Mouse (Mus musculus) megakaryocyte, adult 5-6 weeks (primary cell): ENCODE data around the gene Mbd4. TPM values are rescaled to one million over a fixed set of nuclear protein-coding genes. Genes with fewer than 3 reads are reported as not detected.
A peak's percentile ranks its signal among the peaks of the same experiment; 100 is the strongest.
"Not testable (repeated sequence)": the region's sequence is repeated elsewhere in the genome, so short reads cannot be mapped to it uniquely, and the experiment has no call there.

Experiments used
- ATAC-seq: 2 replicates; pipeline ENCODE4 v1.8.0; 2016; ENCODE audit warnings: mild to moderate bottlenecking, inconsistent platforms; ENCODE audit not compliant: poor library complexity, severe bottlenecking
- total RNA-seq, 2 experiments: library from RNA; stranded (forward) in 1 of 2; stranded (reverse) in 1 of 2; fragments of 153-499, 151-499 nt in 1 of 2; fragments of 221-1000, 200-1000 nt in 1 of 2; gene quantifications; 2 replicates each; pipeline versions ENCODE4 v1.2.3 to v1.2.4; 2015 to 2017

Mbd4 gene
- total RNA-seq (2015) (9.1 and 10.9 TPM in 2 replicates), total RNA-seq (2017) (19.9 and 21.3 TPM in 2 replicates)

DNA sequence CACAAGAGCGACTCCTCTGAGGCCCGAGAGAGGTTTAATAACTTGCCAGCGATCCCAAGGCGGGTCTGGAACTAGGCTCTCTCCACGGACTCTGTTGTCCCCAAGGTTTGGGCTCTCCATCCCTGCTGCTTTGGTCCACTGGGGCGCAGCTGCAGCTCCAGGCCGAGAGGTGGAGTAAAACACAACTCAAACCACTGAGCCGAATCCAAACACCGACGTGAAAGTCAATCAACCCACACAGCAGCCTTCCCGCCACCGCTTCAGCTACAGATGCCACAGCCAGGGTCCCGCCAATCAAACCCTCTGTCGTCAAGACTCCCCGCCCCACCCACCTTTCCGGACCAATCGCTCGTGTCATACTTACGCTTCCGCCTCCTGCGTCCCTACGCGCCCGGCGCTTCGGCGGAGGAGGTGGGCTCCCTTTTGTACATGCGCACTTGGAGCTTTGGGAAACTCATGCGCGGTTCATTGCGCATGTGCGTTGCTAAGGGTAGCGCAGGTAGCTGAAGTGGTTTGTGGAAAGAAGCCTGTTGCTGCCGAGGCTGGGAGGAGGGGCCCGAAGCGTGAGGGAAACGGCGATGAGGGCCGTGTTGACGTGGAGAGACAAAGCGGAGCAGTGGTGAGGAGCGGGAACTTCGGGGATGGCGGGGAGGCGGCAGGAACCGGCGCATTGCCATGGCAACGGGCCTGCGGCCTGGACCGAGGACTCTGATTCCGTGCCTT is at the start of gene Mbd4, which contains the start of gene Ift122:
Gene Mbd4, minus strand, starts transcription at position 281 of the 723 bp plus-strand sequence.
Gene Ift122, plus strand, starts transcription at position 380 of the 723 bp plus-strand sequence.
- ATAC-seq: peak; percentile 99

GRCm38 (mm10) chr6:115902545-115902944 is 49.4 kb upstream of the Mbd4 start:
- no peak for ATAC-seq

- ATAC-seq: no peak
Measured at GRCm38 (mm10) chr6:115901489-115901931, 48.3 kb upstream of the Mbd4 start.

DNA sequence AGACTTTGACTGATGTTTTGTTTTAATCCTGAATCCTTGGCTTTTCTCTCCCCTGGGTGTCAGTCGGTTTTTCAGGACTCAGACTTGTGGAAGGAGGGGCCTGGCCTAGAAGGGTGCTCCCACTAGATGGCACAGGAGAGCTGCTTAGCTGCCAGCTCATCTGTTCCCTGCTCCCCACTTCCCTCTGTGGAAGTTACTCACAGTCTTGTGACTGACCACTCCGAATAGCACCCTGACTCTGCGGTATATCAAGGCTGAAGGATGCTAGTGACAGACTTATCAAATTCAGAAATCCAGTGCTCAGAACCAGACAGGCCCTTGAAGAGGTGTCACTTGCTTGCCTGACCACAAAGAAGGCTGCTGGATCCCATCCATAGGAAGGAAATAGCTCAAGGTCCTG is 47.9 kb upstream of the Mbd4 start:
- ATAC-seq: peak; percentile 93

- no peak for ATAC-seq
Measured at GRCm38 (mm10) chr6:115897926-115898520, 44.9 kb upstream of the Mbd4 start.

DNA sequence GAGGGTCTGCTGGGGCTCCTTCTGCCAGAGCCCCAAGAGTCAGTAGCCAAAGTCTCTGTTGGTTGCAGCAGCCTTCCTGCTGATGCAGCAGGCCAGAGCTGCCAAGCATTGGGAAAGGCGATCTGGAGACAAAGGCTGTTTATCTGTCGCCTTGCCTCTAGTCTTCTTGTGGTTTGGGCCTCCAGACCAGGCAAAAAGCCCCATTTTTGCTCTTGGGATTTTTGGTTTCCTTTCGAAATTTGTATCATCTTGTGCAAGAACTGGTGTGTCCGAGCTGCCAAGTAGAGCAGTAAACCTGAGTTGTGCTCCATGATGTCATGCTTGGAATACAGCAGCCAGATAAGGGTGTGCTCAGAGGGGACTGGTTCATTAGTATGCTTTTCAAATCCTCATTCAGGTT is 43.9 kb upstream of the Mbd4 start:
- ATAC-seq: peak; percentile 30

GRCm38 (mm10) chr6:115896346-115896745 is 43.2 kb upstream of the Mbd4 start:
- no peak for ATAC-seq

DNA sequence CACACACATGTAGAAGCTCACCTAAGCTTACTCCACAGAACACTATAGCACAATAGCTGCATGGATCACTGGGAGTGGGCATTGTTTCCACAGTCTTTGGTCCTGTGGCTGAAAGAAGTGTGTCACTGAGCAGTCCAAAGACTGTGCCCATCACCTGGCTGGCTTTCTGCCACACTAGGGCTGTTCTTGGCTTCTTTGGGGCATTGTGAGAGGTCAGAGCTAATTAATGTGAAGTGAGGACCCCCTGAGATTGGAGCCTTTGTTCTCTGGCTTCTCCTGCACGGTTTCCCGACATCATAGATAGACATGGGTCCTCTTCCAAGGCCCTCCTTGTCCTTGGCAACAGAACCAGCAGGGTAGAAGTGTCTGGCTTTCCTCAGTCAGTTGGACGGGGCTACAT is 39.2 kb upstream of the Mbd4 start:
- no peak for ATAC-seq

DNA sequence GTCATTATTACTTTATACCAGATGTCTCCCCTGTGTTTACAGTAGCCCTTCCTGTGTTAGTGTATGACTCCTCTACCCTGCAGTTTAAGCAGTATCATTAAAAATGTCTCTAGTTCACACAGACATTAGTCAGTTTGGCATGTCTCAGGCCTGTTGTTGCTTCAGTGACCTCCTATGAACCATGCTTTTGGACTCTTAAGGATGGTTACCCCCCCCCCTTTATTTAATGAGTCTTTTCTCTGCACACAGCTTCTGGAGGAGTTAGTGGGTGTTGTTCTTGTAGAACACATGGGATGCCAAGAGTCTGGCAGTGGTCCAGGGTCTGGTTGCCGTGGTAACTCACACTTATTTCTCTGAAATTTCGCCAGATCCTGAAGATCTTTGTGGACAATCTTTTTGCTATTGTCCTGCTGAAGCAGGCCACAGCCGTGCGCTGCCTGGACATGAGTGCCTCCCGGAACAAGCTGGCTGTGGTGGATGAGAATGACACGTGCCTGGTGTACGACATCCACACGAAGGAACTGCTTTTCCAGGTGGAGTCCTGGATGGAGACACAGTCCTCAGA is 38.4 kb upstream of the Mbd4 start:
- no peak for ATAC-seq

DNA sequence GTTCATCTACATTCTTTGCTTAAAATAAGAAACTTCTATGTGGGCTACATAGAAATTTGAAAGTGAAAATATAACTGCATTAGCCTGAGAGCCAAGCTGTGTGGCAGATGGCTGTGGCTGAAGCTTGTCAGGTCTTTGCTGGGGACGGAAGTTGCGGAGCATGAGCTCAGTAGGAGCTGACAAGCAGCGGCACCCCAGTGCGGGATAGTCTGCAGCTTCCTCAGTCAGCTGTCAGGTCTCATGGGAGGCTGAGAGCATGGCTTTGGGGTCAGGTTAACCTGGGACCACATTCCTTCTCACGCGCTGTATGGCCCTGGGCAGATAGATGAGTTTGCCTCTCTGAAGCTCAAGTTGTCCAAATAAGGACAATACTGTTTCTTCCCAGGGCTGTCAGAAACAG is 37.9 kb upstream of the Mbd4 start:
- ATAC-seq: no peak

- ATAC-seq: no peak
Measured at GRCm38 (mm10) chr6:115890601-115891000, 37.4 kb upstream of the Mbd4 start.

- ATAC-seq: peak; percentile 61
Measured at GRCm38 (mm10) chr6:115888296-115888695, 35.1 kb upstream of the Mbd4 start.

DNA sequence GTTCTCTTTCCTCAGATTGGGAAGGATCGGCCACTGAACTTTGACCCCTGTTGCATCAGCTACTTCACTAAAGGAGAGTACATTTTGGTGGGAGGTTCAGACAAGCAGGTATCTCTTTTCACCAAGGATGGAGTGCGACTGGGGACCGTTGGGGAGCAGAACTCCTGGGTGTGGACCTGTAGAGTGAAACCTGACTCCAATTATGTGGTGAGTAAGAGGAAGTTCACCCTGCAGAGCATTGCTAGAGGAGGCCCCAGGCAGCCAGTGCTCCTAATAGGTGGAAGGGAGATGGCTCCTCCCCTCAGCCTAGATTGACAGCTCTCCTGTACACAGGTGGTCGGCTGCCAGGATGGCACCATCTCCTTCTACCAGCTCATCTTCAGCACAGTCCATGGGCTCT is 33.7 kb upstream of the Mbd4 start:
- ATAC-seq: peak; percentile 95

DNA sequence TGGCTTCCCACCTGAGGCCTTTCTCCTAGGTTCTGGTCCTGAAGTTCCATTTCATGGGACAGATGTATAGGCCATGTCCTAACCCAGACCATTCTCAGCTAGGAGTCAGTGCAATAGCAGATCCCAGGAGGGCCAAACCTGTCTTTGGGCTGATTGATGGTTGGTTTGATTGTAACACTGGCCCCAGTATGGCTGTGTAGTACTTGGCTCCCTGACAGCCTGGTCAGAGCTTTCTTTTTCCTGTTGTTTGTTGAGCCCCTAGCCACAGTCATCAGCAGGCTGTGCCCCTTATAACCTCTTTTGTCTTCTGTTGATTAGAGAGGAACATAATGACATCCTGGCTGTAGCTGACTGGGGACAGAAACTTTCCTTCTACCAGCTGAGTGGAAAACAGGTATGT is 30.8 kb upstream of the Mbd4 start:
- ATAC-seq: no peak

DNA sequence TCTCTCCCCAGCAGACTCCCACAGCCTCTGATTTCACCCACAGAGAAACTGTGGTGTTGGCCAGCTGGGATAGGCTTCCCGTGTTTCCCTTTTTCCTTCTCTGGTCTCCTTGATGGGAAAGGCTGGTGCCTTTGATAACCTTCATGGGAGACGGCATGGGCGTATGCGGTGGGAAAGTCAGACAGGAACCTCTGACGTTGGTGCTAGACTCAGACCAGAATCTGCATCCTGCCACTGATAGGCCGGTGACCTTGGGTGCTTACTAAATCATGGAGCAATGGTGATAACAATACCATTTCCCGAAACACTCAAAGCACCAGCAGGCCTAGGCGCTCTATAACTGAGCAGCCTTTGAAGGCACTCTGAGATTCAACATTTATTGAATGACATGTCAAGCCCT is 27.6 kb upstream of the Mbd4 start:
- no peak for ATAC-seq

DNA sequence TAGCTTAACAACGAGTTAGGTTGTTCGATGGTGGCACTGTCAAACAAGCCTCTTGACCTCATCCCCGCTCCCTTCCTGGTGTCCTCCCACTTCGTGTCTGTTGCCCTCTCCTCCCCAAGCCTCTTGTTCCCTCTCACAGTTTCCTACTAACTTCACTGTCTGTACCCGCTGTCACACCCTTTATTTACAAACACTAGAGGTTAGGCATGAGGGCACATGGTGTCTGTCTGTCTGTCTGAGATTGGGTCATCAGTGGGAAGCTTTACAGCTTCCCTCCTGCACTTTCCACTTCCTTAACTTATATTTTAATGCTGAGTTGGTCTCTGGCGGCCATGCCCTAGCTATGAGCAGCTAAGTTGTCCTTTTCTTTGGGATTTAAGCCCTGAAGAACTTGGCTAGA is 26.6 kb upstream of the Mbd4 start:
- peak; percentile 79 for ATAC-seq

DNA sequence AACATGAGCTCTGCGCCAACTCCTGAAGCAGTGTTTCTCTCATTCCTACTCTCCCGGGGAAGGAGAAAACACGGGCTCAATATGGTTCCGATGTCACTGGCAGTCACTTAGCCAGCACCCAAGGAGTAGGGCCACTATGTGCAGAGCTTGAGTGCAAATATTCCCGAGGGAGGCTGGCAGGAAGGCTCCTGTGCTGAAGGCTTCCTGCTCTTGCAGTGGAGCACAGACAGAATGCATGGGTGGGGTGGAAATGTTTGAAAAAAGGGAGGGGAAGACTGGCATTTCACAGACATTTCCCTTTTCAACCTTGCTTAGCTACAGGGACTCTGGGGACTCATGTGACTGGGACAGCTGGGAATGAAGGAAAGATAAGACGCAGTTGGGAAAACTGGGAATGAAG is 25.5 kb upstream of the Mbd4 start:
- no peak for ATAC-seq

- no peak for ATAC-seq
Measured at GRCm38 (mm10) chr6:115877239-115877638, 24.1 kb upstream of the Mbd4 start.

- ATAC-seq: not testable (repeated sequence)
Measured at GRCm38 (mm10) chr6:115871318-115871717, 18.1 kb upstream of the Mbd4 start.

DNA sequence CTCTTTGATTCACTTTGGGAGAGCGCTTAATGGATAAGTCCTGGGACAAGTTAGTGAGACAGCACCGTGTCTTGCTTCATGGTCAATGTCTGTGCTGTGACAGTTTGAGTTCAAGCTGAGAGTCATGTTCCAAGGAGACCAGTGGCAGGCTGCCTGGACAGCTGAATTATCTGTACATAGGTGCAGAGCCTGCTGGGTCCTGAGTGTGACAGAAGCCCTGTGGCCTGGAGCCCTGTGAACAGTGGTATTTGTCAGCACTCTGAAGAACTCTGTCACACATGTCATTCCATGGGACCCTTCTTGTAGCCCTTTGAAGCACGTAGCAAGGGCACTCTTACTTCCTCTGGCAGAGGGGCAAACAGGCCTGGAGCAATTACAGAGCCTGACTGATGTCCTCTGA is 14.0 kb upstream of the Mbd4 start:
- ATAC-seq: not testable (repeated sequence)

- ATAC-seq: no peak
Measured at GRCm38 (mm10) chr6:115865246-115865645, 12.1 kb upstream of the Mbd4 start.

DNA sequence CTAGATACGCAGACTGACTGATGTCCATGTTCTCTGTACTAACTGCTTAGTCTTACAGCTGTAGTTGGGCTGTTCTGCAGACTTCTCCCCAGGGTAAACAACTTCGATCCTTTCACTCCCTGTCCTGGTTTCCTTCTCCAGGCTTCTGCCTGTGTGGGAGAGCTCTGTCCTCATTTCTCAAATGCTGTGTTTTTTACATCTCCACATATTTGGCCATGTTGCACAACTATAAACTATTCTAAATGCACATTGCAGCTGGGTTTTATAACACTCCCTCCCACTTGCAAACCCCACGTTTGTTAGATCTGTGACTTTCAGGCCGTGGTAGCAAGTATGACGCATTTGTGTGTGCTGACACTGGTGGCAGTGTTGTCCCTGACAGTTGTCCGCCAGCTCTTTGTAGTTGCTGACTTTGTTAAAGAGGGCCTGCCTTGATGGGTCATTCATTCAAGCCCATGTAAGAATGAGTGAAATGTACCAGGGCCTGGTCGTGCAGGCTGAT is 10.2 kb upstream of the Mbd4 start:
- no peak for ATAC-seq
